Mouse (Mus musculus): Measurements from ENCODE around the gene Schip1. TPM values are rescaled to one million over a fixed set of nuclear protein-coding genes. Genes with fewer than 3 reads are reported as not detected.
A peak's percentile ranks its signal among the peaks of the same experiment; 100 is the strongest.

Schip1 gene
- polyA plus RNA-seq, 1 experiment from 2014 or later, result 154 TPM

GRCm38 (mm10) chr3:68221452-68221851 lies 156.8 kb downstream of the Schip1 start:
- Histone ChIP-seq H3K36me3 (no peaks in the 10 kb centered on the region), H3K27ac (replicated peaks) (no peak overlapping the region), H3K9ac (no peak overlapping the region), H3K4me3 (no peak overlapping the region), H3K27me3 (no peaks in the 10 kb centered on the region), H3K4me1 (replicated peaks) (no peaks in the 10 kb centered on the region), H3K9me3 (no peaks in the 10 kb centered on the region), H3K4me2 (no peak overlapping the region)
- no peak for ATAC-seq (ENCODE audit: low FRiP score, low read depth)
- WGBS, result 91% methylated on average over 3 of the region's 3 CpGs

GRCm38 (mm10) chr3:68239887-68240286 lies 175.3 kb downstream of the Schip1 start:
- H3K4me3 ChIP-seq, result no peak overlapping the region
- 83% methylated on average over 2 of the region's 2 CpGs for WGBS

GRCm38 (mm10) chr3:68243239-68243638 lies 178.6 kb downstream of the Schip1 start:
- WGBS, result 78% methylated on average over 3 of the region's 3 CpGs
- no peak for ATAC-seq (ENCODE audit: low FRiP score, low read depth)
- Histone ChIP-seq H3K27ac (replicated peaks) (no peak overlapping the region), H3K4me3 (no peak overlapping the region), H3K36me3 (no peaks in the 10 kb centered on the region), H3K9ac (no peak overlapping the region), H3K27me3 (no peaks in the 10 kb centered on the region), H3K4me1 (replicated peaks) (no peaks in the 10 kb centered on the region), H3K4me2 (no peak overlapping the region), H3K9me3 (no peaks in the 10 kb centered on the region)

More at GRCm38 (mm10) chr3:68239887-68240286, 175.3 kb downstream of the Schip1 start:
- no peak for ATAC-seq (ENCODE audit: low FRiP score, low read depth)
- no peak overlapping the region for H3K9ac ChIP-seq
- H3K9me3 ChIP-seq, result no peaks in the 10 kb centered on the region
- H3K36me3 ChIP-seq, result no peaks in the 10 kb centered on the region
- H3K4me1 ChIP-seq (replicated peaks), result 0 out of 2 replicates have a peak, but pooled peaks cover 4% of the 10 kb centered on the region
- H3K27me3 ChIP-seq, result no peaks in the 10 kb centered on the region
- no peak overlapping the region for H3K4me2 ChIP-seq
- H3K27ac ChIP-seq (replicated peaks), result no peak overlapping the region

GRCm38 (mm10) chr3:68246154-68246553 lies 181.6 kb downstream of the Schip1 start:
- H3K27ac ChIP-seq (replicated peaks), result 0 out of 2 replicates have a peak overlapping the region, but pooled peaks have one; percentile 10
- H3K4me3 ChIP-seq, result no peak overlapping the region
- 62% methylated on average over 4 of the region's 4 CpGs for WGBS
- no peaks in the 10 kb centered on the region for H3K27me3 ChIP-seq
- H3K4me2 ChIP-seq, result no peak overlapping the region
- no peaks in the 10 kb centered on the region for H3K4me1 ChIP-seq (replicated peaks)
- H3K9me3 ChIP-seq, result no peaks in the 10 kb centered on the region
- no peak overlapping the region for H3K9ac ChIP-seq
- H3K36me3 ChIP-seq, result no peaks in the 10 kb centered on the region
- no peak for ATAC-seq (ENCODE audit: low FRiP score, low read depth)

DNA sequence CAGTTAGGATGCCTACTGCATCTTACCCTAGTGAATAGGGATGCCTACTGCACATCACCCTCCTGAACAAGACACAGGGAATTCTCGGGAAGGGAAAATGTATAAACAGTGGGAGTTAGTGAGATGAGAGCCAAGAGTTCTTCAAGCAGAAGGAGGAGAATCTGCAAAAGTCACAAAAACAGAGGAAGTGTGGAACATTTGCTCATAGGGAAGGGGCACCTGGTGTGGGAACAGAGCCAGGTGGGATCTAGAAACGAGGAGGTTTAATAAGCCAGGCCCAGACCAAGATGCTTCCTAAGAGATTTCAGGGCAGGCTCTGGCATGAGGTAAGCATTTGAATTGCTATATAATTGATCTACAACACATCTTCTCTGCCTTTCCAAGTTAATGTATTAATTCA lies 186.0 kb downstream of the Schip1 start:
- no peak overlapping the region for H3K4me3 ChIP-seq
- WGBS, result 67% methylated on average over 2 of the region's 2 CpGs
- no peak overlapping the region for H3K4me2 ChIP-seq
- H3K9ac ChIP-seq, result no peak overlapping the region
- no peaks in the 10 kb centered on the region for H3K9me3 ChIP-seq
- H3K36me3 ChIP-seq, result no peaks in the 10 kb centered on the region
- no peaks in the 10 kb centered on the region for H3K4me1 ChIP-seq (replicated peaks)
- H3K27ac ChIP-seq (replicated peaks), result no peak overlapping the region
- no peaks in the 10 kb centered on the region for H3K27me3 ChIP-seq
- no peak for ATAC-seq (ENCODE audit: low FRiP score, low read depth)

GRCm38 (mm10) chr3:68252335-68252734 lies 187.7 kb downstream of the Schip1 start:
- ATAC-seq (ENCODE audit: low FRiP score, low read depth), result no peak
- H3K4me2 ChIP-seq, result no peak overlapping the region
- H3K4me3 ChIP-seq, result no peak overlapping the region
- H3K9me3 ChIP-seq, result no peaks in the 10 kb centered on the region
- H3K9ac ChIP-seq, result no peak overlapping the region
- H3K27ac ChIP-seq (replicated peaks), result no peak overlapping the region
- 46% methylated on average over 1 of the region's 1 CpGs for WGBS
- no peaks in the 10 kb centered on the region for H3K27me3 ChIP-seq
- no peaks in the 10 kb centered on the region for H3K4me1 ChIP-seq (replicated peaks)
- no peaks in the 10 kb centered on the region for H3K36me3 ChIP-seq

- no peak overlapping the region for H3K27ac ChIP-seq (replicated peaks)
- no peaks in the 10 kb centered on the region for H3K9me3 ChIP-seq
- no peak overlapping the region for H3K9ac ChIP-seq
- no peaks in the 10 kb centered on the region for H3K36me3 ChIP-seq
- H3K27me3 ChIP-seq, result no peaks in the 10 kb centered on the region
- H3K4me1 ChIP-seq (replicated peaks), result no peaks in the 10 kb centered on the region
- H3K4me2 ChIP-seq, result no peak overlapping the region
- WGBS, result 82% methylated on average over 6 of the region's 6 CpGs
- ATAC-seq (ENCODE audit: low FRiP score, low read depth), result no peak
- H3K4me3 ChIP-seq, result no peak overlapping the region
These were observed 197.7 kb downstream of the Schip1 start for GRCm38 (mm10) chr3:68262304-68262703.

DNA sequence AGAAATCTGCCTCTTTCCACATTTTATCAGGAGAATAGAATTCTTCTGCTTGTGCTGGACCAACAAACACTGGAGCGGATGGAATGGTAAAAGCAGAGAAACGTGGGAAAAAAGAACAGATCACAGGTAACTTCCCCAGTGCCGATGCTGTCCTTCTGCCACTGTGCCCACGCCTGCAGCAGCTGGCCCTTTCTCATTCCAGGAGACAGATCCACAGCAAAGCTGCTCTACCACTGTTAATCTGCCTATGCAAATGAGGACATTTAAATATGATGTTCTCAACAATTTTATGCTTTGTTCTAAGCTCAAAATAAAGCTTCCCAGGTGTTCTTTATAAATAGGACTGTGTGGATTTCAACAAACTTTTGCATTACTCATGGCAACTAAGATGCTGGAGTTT lies 203.3 kb downstream of the Schip1 start:
- H3K27ac ChIP-seq (replicated peaks), result no peak overlapping the region
- H3K9ac ChIP-seq, result no peak overlapping the region
- no peak for ATAC-seq (ENCODE audit: low FRiP score, low read depth)
- no peaks in the 10 kb centered on the region for H3K27me3 ChIP-seq
- peaks cover 14% of the 10 kb centered on the region for H3K4me1 ChIP-seq (replicated peaks)
- H3K9me3 ChIP-seq, result no peaks in the 10 kb centered on the region
- H3K4me3 ChIP-seq, result no peak overlapping the region
- no peaks in the 10 kb centered on the region for H3K36me3 ChIP-seq
- 76% methylated on average over 4 of the region's 4 CpGs for WGBS
- H3K4me2 ChIP-seq, result no peak overlapping the region

DNA sequence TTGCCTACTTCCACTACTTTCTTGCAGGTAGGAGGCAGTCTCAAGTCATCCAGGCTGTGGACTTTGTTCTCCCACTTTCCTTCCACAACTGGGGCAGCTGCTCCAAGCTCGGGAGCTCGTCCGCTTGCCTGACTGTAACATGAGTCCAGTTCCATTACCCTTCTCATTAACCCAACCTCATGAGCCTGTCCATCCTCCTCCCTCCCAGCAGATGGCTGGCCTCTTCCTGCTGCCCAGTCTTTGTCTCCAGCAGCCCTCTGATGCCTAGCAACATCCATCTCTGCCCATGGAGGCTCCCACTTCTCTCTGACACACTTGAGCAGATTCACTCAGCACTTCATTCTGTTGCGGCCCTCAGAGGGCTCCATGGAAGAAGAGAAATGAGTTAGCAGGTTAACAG lies 204.6 kb downstream of the Schip1 start:
- Histone ChIP-seq H3K27me3 (no peaks in the 10 kb centered on the region), H3K27ac (replicated peaks) (0 out of 2 replicates have a peak overlapping the region, but pooled peaks have one; percentile 17), H3K4me2 (no peak overlapping the region), H3K9me3 (no peaks in the 10 kb centered on the region), H3K4me3 (no peak overlapping the region), H3K9ac (no peak overlapping the region), H3K4me1 (replicated peaks) (peaks cover 14% of the 10 kb centered on the region), H3K36me3 (no peaks in the 10 kb centered on the region)
- 0 out of 2 replicates have a peak, but pooled peaks have one; percentile 45 for ATAC-seq (ENCODE audit: low FRiP score, low read depth)
- 47% methylated on average over 4 of the region's 4 CpGs for WGBS

- no peaks in the 10 kb centered on the region for H3K9me3 ChIP-seq
- no peak overlapping the region for H3K9ac ChIP-seq
- no peaks in the 10 kb centered on the region for H3K27me3 ChIP-seq
- ATAC-seq (ENCODE audit: low FRiP score, low read depth), result peak; percentile 48; the same call in 1 of the 2 replicates
- 0 out of 2 replicates have a peak overlapping the region, but pooled peaks have one; percentile 5 for H3K27ac ChIP-seq (replicated peaks)
- H3K36me3 ChIP-seq, result no peaks in the 10 kb centered on the region
- H3K4me2 ChIP-seq, result no peak overlapping the region
- 46% methylated on average over 6 of the region's 6 CpGs for WGBS
- H3K4me3 ChIP-seq, result no peak overlapping the region
- peaks cover 14% of the 10 kb centered on the region for H3K4me1 ChIP-seq (replicated peaks)
These were observed 205.6 kb downstream of the Schip1 start for GRCm38 (mm10) chr3:68270246-68270645.

DNA sequence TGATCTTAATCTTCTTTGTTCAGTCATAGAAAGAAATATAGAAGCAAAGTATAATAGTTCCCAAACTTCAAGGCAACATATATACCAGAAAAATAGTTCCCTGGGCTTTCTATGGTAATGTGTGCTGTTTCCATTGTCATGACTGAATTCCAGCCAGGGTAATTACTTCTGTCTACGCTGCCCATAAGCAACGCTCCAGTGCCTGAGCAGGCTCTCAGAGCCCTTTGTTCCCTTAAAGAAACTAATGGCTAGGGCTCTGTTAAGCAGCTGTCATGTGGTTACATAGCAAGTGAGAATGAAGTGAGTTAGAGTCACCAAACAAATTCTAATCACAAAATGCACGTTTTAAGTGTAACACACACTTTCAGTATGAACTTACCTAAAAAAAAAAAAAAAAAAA lies 206.9 kb downstream of the Schip1 start:
- no peaks in the 10 kb centered on the region for H3K36me3 ChIP-seq
- no peaks in the 10 kb centered on the region for H3K9me3 ChIP-seq
- WGBS, result 27% methylated on average over 3 of the region's 3 CpGs
- ATAC-seq (ENCODE audit: low FRiP score, low read depth), result no peak
- no peak overlapping the region for H3K4me2 ChIP-seq
- H3K27me3 ChIP-seq, result no peaks in the 10 kb centered on the region
- no peak overlapping the region for H3K9ac ChIP-seq
- H3K27ac ChIP-seq (replicated peaks), result 0 out of 2 replicates have a peak overlapping the region, but pooled peaks have one; percentile 36
- H3K4me1 ChIP-seq (replicated peaks), result peaks cover 14% of the 10 kb centered on the region
- no peak overlapping the region for H3K4me3 ChIP-seq

GRCm38 (mm10) chr3:68271881-68272280 lies 207.3 kb downstream of the Schip1 start:
- no peak for ATAC-seq (ENCODE audit: low FRiP score, low read depth)
- Histone ChIP-seq H3K9me3 (no peaks in the 10 kb centered on the region), H3K4me3 (no peak overlapping the region), H3K27ac (replicated peaks) (no peak overlapping the region), H3K9ac (no peak overlapping the region), H3K4me2 (no peak overlapping the region), H3K36me3 (no peaks in the 10 kb centered on the region), H3K4me1 (replicated peaks) (peaks cover 14% of the 10 kb centered on the region), H3K27me3 (no peaks in the 10 kb centered on the region)
- WGBS, result 29% methylated on average over 3 of the region's 3 CpGs

Data from hindbrain, embryonic 15.5 days (tissue).